Mouse (Mus musculus): Measurements from ENCODE around the gene Med20. TPM values are rescaled to one million over a fixed set of nuclear protein-coding genes. Genes with fewer than 3 reads are reported as not detected.

Gene Med20
- total and polyA plus RNA-seq, 3 experiments: 45.7 to 62.6 TPM; not detected in 1

- no peak for TF ChIP-seq UBTF (IDR thresholded peaks at IDR 0.05; ENCODE audit: borderline replicate concordance, insufficient read depth, low read depth, low read length)
- TF ChIP-seq RCOR1 (IDR thresholded peaks at IDR 0.05; ENCODE audit: low read depth, low read length): 0 out of 2 replicates have a peak, but pooled peaks have one; percentile 13
- no peak for TF ChIP-seq BHLHE40 (IDR thresholded peaks at IDR 0.05; ENCODE audit: borderline replicate concordance, low read depth, low read length)
- no peak for TF ChIP-seq ZC3H11A (IDR thresholded peaks at IDR 0.05; ENCODE audit: low read depth, low read length)
- no peak for TF ChIP-seq TBP (IDR thresholded peaks at IDR 0.05; ENCODE audit: low read depth, low read length)
- TF ChIP-seq TAL1 (IDR thresholded peaks at IDR 0.05; ENCODE audit: low read length): peak; percentile 33
- no peak for TF ChIP-seq GABPA (IDR thresholded peaks at IDR 0.05; ENCODE audit: low read depth, low read length)
- no peak for TF ChIP-seq MAFK (IDR thresholded peaks at IDR 0.05; ENCODE audit: borderline replicate concordance, low read depth, low read length)
- no peak for TF ChIP-seq JUND (IDR thresholded peaks at IDR 0.05; ENCODE audit: low read depth, low read length)
- no peak for TF ChIP-seq NELFE (IDR thresholded peaks at IDR 0.05; ENCODE audit: low read depth, low read length)
- TF ChIP-seq RAD21 (IDR thresholded peaks at IDR 0.05; ENCODE audit: low read depth, low read length): no peak
- TF ChIP-seq KAT2A (conservative IDR thresholded peaks at IDR 0.05; ENCODE audit: low read depth, low read length): no peak
- TF ChIP-seq MXI1 (IDR thresholded peaks at IDR 0.05; ENCODE audit: low read depth, low read length): peak; percentile 18; the same call in 1 of the 2 replicates
- no peak for TF ChIP-seq NRF1 (IDR thresholded peaks at IDR 0.05; ENCODE audit: insufficient read depth, low read depth, low read length, poor library complexity, severe bottlenecking)
- TF ChIP-seq ZKSCAN1 (IDR thresholded peaks at IDR 0.05; ENCODE audit: low read depth, low read length): no peak
- no peak for TF ChIP-seq MAX (IDR thresholded peaks at IDR 0.05; ENCODE audit: low read length)
- no peak for TF ChIP-seq MYB (IDR thresholded peaks at IDR 0.05; ENCODE audit: low read depth, low read length)
- TF ChIP-seq MYC (IDR thresholded peaks at IDR 0.05; ENCODE audit: low read depth, low read length): no peak
- no peak for TF ChIP-seq POLR2A (IDR thresholded peaks at IDR 0.05; ENCODE audit: control insufficient read depth in 1 of 2, insufficient read depth in 1 of 2, low read depth in 1 of 2, low read length in 2 of 2, poor library complexity in 1 of 2)
- TF ChIP-seq ETS1 (IDR thresholded peaks at IDR 0.05; ENCODE audit: low read depth, low read length): peak; percentile 34; the same call in 1 of the 2 replicates
- no peak for TF ChIP-seq CTCF (IDR thresholded peaks at IDR 0.05 in 2 of 3, conservative IDR thresholded peaks at IDR 0.05 in 1 of 3; ENCODE audit: control insufficient read depth in 1 of 3, insufficient read depth in 1 of 3, low read depth in 2 of 3, low read length in 3 of 3, poor library complexity in 1 of 3, severe bottlenecking in 1 of 3)
- no peak for TF ChIP-seq HCFC1 (IDR thresholded peaks at IDR 0.05; ENCODE audit: low read depth, low read length)
These were observed 46.8 kb upstream of the Med20 start (continued) for GRCm38 (mm10) chr17:47564612-47565011.

GRCm38 (mm10) chr17:47566133-47566532, 45.2 kb upstream of the Med20 start:
- H3K4me3 ChIP-seq (ENCODE audit: control insufficient read depth in 1 of 2, insufficient read depth in 1 of 2, low read depth in 2 of 2, low read length in 2 of 2): no peak overlapping the region
- H3K36me3 ChIP-seq (ENCODE audit: control insufficient read depth in 1 of 2, insufficient read depth in 2 of 2, low read length in 2 of 2): peaks cover 0 to 17% of the 10 kb centered on the region in 2 experiments; a peak in 2 of 4 replicates
- H3K9me3 ChIP-seq (replicated peaks; ENCODE audit: insufficient read depth, low read length): no peaks in the 10 kb centered on the region
- no peaks in the 10 kb centered on the region for H3K27me3 ChIP-seq (ENCODE audit: control insufficient read depth in 1 of 2, insufficient read depth in 2 of 2, low read length in 2 of 2)
- H3K9ac ChIP-seq (ENCODE audit: control insufficient read depth, low read depth, low read length, poor library complexity, severe bottlenecking): no peak overlapping the region
- H3K27ac ChIP-seq (ENCODE audit: control insufficient read depth, low read depth, low read length): no peak overlapping the region
- no peak for TF ChIP-seq POLR2A (IDR thresholded peaks at IDR 0.05; ENCODE audit: control insufficient read depth in 1 of 2, insufficient read depth in 1 of 2, low read depth in 1 of 2, low read length in 2 of 2, poor library complexity in 1 of 2)
- TF ChIP-seq POLR2AphosphoS5 (IDR thresholded peaks at IDR 0.05; ENCODE audit: borderline replicate concordance, low read depth, low read length): no peak
- TF ChIP-seq ZC3H11A (IDR thresholded peaks at IDR 0.05; ENCODE audit: low read depth, low read length): no peak
- TF ChIP-seq MAX (IDR thresholded peaks at IDR 0.05; ENCODE audit: low read length): no peak
- no peak for TF ChIP-seq NELFE (IDR thresholded peaks at IDR 0.05; ENCODE audit: low read depth, low read length)
- TF ChIP-seq CHD1 (IDR thresholded peaks at IDR 0.05; ENCODE audit: low read depth, low read length): no peak
- TF ChIP-seq MYC (IDR thresholded peaks at IDR 0.05; ENCODE audit: low read depth, low read length): no peak
- TF ChIP-seq MXI1 (IDR thresholded peaks at IDR 0.05; ENCODE audit: low read depth, low read length): no peak
- TF ChIP-seq MYB (IDR thresholded peaks at IDR 0.05; ENCODE audit: low read depth, low read length): no peak
- TF ChIP-seq E2F4 (IDR thresholded peaks at IDR 0.05; ENCODE audit: borderline replicate concordance, low read depth, low read length): no peak
- TF ChIP-seq MAFK (IDR thresholded peaks at IDR 0.05; ENCODE audit: borderline replicate concordance, low read depth, low read length): no peak
- no peak for TF ChIP-seq ELF1 (IDR thresholded peaks at IDR 0.05; ENCODE audit: low read depth, low read length)
- TF ChIP-seq RCOR1 (IDR thresholded peaks at IDR 0.05; ENCODE audit: low read depth, low read length): no peak
- TF ChIP-seq MAZ (IDR thresholded peaks at IDR 0.05; ENCODE audit: low read depth, low read length): no peak
- no peak for TF ChIP-seq ZKSCAN1 (IDR thresholded peaks at IDR 0.05; ENCODE audit: low read depth, low read length)
- no peaks in the 10 kb centered on the region for H3K79me2 ChIP-seq (ENCODE audit: control insufficient read depth, insufficient read depth, low read length, poor library complexity)
- DNase-seq (ENCODE audit: low read depth, low spot score): no peak
- peaks cover 15 to 20% of the 10 kb centered on the region in 2 experiments for H3K4me1 ChIP-seq (ENCODE audit: control insufficient read depth in 1 of 2, insufficient read depth in 2 of 2, low read length in 2 of 2)
